Mouse (Mus musculus) olfactory bulb, adult 2 months (tissue): ENCODE results near the gene Vmn1r221. TPM values are rescaled to one million over a fixed set of nuclear protein-coding genes. Genes with fewer than 3 reads are reported as not detected.
"Not testable (repeated sequence)": the region's sequence is repeated elsewhere in the genome, so short reads cannot be mapped to it uniquely, and the experiment has no call there.

Source experiments
- H3K27ac ChIP-seq: fragments of 200-500 bp; 2 replicates; pipeline ENCODE4 v1.5.1; 2012; ENCODE audit warnings: low read depth, low read length; ENCODE audit not compliant: insufficient read depth
- H3K4me1 ChIP-seq: fragments of 200-500 bp; 2 replicates; pipeline ENCODE4 v1.6.1; 2012; ENCODE audit warnings: low read length; ENCODE audit not compliant: control insufficient read depth, insufficient read depth
- H3K4me3 ChIP-seq: fragments of 200-500 bp; 2 replicates; pipeline ENCODE4 v1.5.1; 2012; ENCODE audit warnings: mild to moderate bottlenecking, low read depth, low read length, moderate library complexity; ENCODE audit not compliant: insufficient read depth
- CTCF ChIP-seq: fragments of 200-500 bp; IDR thresholded peaks from 2 replicates; pipeline ENCODE4 v1.5.1; 2012; ENCODE audit warnings: low read depth, mild to moderate bottlenecking, low read length, moderate library complexity; ENCODE audit not compliant: insufficient read depth
- POLR2A ChIP-seq: fragments of 200-500 bp; IDR thresholded peaks from 2 replicates; pipeline ENCODE4 v1.6.1; 2012; ENCODE audit warnings: mild to moderate bottlenecking, low read depth, low read length, moderate library complexity; ENCODE audit not compliant: insufficient read depth
- WGBS: fragments of 180-500 bp; shearing (Covaris S2); methylation state at CpG from one replicate; pipeline ENCODE4 v1.1.7; 2018; 5-methylcytosine and 5-hydroxymethylcytosine counted together
- polyA plus RNA-seq: library from polyadenylated mRNA; stranded (reverse); fragments of >200 nt; gene quantifications from 2 replicates; pipeline ENCODE4 v1.2.4, GENCODE M21; 2012; ENCODE audit warnings: low replicate concordance; ENCODE audit not compliant: missing spikeins, insufficient read depth, insufficient read length

Vmn1r221 gene
- not detected in 2 replicates for polyA plus RNA-seq

DNA sequence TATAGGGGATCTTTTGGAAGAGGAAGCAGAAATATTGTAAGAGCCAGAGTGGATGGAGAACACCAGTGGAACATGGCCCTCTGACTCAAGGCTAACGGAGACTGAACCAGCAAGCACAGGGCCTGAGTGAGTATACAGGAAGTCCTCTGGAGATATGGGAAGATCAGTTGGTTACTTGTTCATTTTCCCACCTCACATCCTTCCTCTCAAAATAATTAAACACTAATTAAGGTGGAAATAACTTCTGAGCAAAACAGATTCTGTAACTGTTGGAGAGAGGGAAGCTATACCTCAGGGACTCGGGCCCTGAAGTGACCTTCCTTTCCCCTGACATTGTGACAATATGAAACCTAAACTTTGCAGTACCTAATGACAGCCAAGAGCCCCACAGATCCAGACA is at the start of gene Vmn1r221:
Vmn1r221 (plus strand) TSS at position 301 of the 400 bp plus-strand sequence.
- not testable (repeated sequence) for H3K4me3 ChIP-seq, H3K4me1 ChIP-seq, H3K27ac ChIP-seq
- WGBS: 92% methylated on average over 2 of the region's 2 CpGs

DNA sequence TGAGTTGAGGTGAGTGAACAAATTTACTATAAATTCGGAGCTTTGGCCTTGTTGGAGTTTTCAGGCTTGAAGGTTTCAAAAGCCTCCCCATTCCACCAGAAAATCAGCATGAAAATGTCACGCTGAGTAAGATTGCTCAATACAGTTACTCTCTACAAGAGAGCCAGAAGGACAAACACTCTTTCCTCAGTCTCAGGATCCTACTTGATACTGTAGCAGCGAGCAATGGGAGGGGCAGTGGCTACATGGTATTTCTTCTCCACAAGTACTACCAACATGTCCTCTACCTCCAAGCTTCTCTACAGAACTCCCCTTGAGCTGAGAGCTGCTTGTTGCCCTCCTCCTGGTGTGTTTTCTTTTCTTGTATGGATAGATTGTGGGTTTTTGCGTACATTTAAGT is 47.5 kb upstream of the Vmn1r221 start:
- WGBS: 83% methylated on average over 4 of the region's 4 CpGs
- H3K4me1 ChIP-seq, H3K4me3 ChIP-seq, H3K27ac ChIP-seq: not testable (repeated sequence)

DNA sequence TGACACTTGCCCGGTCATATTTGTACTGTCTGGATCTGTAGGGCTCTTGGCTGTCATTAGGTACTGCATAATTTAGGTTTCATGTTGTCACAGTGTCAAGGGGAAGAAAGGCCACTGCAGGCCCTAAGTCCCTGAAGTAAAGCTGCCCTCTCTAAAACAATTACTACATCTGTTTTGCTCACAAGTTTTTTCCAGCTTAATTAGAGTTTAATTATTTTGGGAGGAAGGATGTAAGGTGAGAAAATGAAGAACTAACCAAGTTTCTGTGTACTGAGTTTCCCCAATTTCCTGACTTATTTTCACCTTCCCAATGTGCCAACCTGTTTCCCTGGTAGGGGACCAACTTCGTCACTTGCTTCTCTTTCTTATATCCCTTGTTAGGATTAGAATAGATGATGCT is 26.1 kb upstream of the Vmn1r221 start, which contains the start of gene Vmn1r220:
Vmn1r220 (minus strand) TSS at position 101 of the 400 bp plus-strand sequence.
- 81% methylated on average over 2 of the region's 2 CpGs for WGBS
- TF ChIP-seq CTCF: no peak
- no peak for TF ChIP-seq POLR2A
- Histone ChIP-seq H3K4me3 (no peak within 1 kb of the TSS), H3K4me1 (no peaks in the 10 kb centered on the region), H3K27ac (no peak within 1 kb of the TSS)

DNA sequence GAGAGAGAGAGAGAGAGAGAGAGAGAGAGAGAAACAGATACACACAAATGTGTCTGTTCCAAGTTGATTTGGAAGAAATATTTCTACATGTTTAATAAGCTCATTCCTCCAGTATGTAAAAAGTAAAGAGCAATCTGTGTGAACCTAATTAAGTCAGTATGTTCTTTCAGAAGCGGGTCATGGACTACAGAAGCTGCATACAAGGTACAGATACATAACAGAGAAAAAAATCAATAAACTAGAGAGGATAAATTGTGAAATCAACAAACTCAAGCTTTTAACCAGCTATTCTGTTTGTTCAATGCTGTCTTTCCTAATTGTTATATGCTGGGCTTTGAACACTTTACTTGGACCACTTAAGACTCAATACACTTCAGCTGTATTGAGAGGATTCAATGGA is 10.0 kb upstream of the Vmn1r221 start:
- H3K4me3 ChIP-seq, H3K4me1 ChIP-seq, H3K27ac ChIP-seq: not testable (repeated sequence)
- WGBS: 75% methylated on average over 1 of the region's 1 CpGs

DNA sequence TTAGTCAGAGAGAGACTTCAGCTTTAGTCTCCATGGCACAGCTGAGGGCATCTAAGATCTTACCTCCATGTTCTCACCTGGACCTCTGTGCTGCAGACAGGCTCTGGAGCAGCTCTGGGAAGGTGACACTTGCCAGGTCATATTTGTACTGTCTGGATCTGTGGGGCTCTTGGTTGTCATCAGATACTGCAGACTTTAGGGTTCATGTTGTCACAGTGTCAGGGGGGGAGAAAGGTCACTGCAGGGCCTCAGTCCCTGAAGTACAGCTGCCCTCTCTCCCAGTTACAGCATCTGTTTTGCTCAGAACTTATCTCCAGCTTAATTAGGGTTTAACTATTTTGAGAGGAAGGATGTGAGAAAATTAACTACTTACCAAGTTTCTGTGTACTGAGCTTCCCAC is 21.9 kb downstream of the Vmn1r221 start, which contains the start of gene Vmn1r222:
Vmn1r222 (minus strand) TSS at position 101 of the 400 bp plus-strand sequence.
- not testable (repeated sequence) for H3K4me3 ChIP-seq, H3K27ac ChIP-seq, H3K4me1 ChIP-seq

DNA sequence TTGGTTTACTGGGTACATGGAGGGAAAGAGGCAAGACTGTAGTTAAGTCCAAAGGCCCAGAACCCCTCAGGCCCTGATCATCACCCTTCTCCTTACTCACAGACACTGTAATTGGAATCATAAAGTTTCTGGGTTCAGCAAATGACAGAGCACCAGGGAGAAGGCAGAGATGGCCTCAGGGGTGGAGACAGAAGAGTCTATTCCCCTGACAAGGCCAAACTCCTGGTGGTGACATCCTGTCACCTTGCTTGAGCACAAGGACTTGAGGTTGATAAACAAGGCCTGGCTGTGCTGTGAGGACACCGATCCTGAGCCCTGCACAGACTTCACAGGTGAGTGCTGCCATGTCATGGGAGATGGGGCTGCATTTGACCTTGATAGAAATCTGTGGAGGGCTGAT is 32.9 kb downstream of the Vmn1r221 start, which contains the start of gene Vmn1r223:
Vmn1r223 (plus strand) TSS at position 301 of the 400 bp plus-strand sequence.
- not testable (repeated sequence) for H3K4me3 ChIP-seq, H3K27ac ChIP-seq, H3K4me1 ChIP-seq
- WGBS: 93% methylated on average over 1 of the region's 1 CpGs

DNA sequence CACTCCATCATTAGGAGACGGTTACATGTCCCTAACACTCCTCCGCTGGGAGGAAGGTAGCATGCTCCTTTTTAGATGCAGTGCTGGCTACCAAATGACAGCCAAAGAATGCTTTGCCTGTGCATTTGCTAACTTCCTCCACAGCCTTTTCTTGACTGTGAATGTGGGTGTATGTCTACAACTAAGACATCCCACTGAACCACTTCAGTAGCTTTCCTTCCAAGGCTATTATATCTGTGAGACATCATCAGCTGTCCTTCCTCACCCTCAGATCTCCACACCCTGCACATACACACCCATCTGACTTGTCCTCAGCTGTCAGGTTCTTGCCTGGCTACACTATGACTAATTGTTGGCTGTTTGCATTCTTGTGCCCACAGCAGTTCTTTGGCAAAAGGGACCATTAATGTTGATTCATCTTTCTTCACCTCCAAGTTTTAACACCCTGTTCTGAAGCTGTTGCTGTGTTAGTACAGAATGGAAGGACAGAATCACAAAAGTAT is 44.7 kb downstream of the Vmn1r221 start:
- 88% methylated on average over 2 of the region's 2 CpGs for WGBS
- H3K27ac ChIP-seq: no peak overlapping the region
- H3K4me3 ChIP-seq: no peak overlapping the region
- H3K4me1 ChIP-seq: no peaks in the 10 kb centered on the region
- TF ChIP-seq POLR2A: no peak
- TF ChIP-seq CTCF: no peak

DNA sequence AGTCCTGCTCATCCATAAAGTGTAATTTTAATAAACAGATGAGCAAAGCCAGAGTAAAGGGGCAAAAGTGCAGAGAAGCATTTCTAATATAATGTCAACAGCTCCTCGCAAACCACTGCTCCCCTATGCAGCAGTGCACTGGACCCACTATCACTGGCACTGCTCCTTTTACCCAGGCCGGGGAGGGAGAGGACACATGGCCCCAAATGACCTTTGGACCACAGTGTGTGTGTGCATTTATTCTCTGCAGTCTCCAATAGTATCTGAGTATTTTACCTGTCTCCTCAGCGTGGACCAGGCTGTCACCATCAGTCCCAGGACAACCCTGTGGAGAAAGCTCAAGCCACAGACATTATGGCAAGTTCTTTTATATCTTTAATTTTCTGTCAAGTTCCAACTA is 54.7 kb downstream of the Vmn1r221 start:
- H3K27ac ChIP-seq, H3K4me1 ChIP-seq, H3K4me3 ChIP-seq: not testable (repeated sequence)
- WGBS: 88% methylated on average over 3 of the region's 3 CpGs

DNA sequence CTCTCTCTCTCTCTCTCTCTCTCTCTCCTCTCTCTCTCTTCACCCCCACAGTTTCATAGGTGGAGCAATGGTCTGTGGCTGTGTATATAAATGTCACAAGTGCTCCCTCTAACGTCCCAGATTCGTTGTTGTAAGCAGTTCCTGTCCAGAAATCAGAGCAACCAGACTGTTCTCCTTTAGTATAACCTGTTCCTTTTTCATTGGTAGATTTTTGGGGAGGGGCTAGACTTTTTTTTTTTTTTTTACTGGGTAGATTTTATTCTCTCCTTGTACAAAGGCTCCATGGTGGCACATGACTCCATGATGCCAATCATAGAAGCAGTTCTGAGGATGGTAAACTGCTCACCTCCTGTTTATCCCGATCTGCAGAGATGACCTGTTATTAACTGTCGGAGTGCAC is 55.2 kb downstream of the Vmn1r221 start:
- not testable (repeated sequence) for H3K4me1 ChIP-seq, H3K4me3 ChIP-seq, H3K27ac ChIP-seq
- WGBS: 26% methylated on average over 4 of the region's 4 CpGs

DNA sequence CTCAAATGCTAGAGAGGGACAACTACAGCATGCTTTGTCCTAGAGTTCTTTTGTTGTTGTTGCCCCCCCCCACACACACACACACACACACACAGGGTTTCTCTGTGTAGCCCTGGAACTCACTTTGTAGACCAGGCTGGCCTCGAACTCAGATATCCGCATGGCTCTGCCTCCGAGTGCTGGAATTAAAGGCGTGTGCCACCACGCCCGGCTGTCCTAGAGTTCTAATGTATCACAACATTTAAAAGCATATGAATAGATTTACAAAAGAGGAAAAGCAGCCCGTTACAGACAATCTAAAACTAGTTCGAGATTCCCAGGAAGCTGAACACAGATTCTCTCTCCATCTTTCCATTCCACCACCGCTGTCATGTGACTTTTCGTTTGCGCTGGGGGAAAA is 55.8 kb downstream of the Vmn1r221 start:
- WGBS: 17% methylated on average over 11 of the region's 11 CpGs
- Histone ChIP-seq H3K4me1 (no peaks in the 10 kb centered on the region; the same call in 1 of the 2 replicates), H3K4me3 (no peak overlapping the region), H3K27ac (no peak overlapping the region)
- no peak for TF ChIP-seq POLR2A
- no peak for TF ChIP-seq CTCF
